Mouse (Mus musculus): ENCODE data around the gene Cpne9. TPM values are rescaled to one million over a fixed set of nuclear protein-coding genes. Genes with fewer than 3 reads are reported as not detected.

The Cpne9 gene
- polyA plus RNA-seq, 1 experiment from 2014 or later: 0.38 TPM

DNA sequence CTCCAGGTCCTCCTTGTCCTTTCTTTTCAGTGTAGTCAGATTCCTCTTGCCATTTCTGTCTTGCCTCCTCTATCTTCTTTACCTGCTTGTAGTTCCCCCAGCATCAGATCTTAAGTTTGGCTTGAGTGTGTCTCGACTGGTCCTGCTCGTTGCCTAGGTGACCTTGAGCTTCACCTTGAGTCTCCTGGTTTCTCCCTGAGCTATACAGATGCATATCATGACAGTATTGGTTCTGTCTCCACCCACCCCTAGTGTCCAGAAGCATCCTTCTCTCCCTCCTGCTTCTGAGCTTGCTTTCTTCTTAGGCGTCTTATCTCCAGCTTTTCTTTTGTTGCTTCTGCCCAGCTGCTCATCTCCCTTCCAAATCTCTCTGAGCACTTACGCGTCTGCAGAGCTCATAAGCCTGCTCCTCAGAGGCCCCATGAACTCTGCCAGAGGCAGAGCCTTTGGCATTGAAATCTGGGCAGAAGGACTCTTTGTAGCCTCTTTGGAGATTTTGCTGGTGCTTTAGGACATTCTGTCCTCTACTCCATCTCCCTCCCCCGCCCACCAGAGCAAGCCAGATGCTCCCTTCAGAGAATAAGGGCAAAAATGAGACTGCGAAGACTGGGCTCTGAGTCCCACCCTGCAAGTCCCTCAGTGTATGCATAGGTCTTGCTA is 15.0 kb upstream of the Cpne9 start:
- no peaks in the 10 kb centered on the region for H3K27me3 ChIP-seq
- no peak overlapping the region for H3K4me2 ChIP-seq (replicated peaks)
- no peak overlapping the region for H3K9ac ChIP-seq
- H3K4me1 ChIP-seq: no peaks in the 10 kb centered on the region
- H3K4me3 ChIP-seq: no peak overlapping the region
- no peak for ATAC-seq (ENCODE audit: low FRiP score, low read depth)
- WGBS: 85% methylated on average over 7 of the region's 7 CpGs
- no peaks in the 10 kb centered on the region for H3K9me3 ChIP-seq
- peaks cover 95% of the 10 kb centered on the region for H3K36me3 ChIP-seq
- no peak overlapping the region for H3K27ac ChIP-seq

DNA sequence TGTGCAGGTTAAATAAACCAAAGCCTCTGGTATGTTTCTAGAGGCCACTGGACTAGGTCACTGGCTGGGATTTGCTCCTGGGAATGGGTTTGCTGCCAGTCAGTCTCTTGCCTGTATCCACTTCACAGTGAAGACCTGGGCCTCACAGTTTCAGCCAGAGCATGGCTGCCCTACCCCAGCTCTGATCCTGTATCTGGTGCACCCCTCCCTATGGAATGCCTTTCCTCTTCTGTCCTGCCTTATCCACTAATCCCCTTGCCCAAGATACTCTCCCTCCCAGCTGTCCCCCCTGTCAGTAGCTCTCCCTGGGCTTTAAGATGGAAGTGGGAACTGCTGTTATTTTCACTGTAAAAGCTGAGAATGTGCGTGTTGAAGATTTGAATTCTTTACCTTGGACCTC is 14.1 kb upstream of the Cpne9 start:
- H3K9me3 ChIP-seq: no peaks in the 10 kb centered on the region
- H3K4me2 ChIP-seq (replicated peaks): no peak overlapping the region
- no peak overlapping the region for H3K9ac ChIP-seq
- H3K27ac ChIP-seq: no peak overlapping the region
- H3K4me1 ChIP-seq: no peaks in the 10 kb centered on the region
- H3K27me3 ChIP-seq: no peaks in the 10 kb centered on the region
- 100% methylated on average over 1 of the region's 1 CpGs for WGBS
- H3K36me3 ChIP-seq: peaks cover 95% of the 10 kb centered on the region
- no peak for ATAC-seq (ENCODE audit: low FRiP score, low read depth)
- H3K4me3 ChIP-seq: no peak overlapping the region

DNA sequence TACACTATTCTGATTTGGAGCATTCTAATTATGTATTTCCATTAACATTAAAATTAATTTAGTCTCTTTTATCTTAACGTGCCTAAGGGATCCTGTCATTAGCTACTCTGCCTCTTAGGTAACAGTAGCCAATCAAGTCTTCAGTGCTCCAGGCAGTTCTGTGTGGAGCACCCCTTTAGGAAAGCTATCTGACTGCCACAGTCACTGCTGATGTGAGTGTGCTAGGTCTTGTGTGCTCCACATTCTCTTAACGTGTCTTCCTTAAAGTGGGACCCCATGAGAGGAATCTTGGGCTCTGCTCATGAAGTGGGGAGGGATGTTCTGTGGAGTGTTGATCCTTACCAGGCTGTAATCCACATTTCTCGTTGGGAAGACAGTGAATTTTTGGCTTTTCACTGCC is 9.7 kb upstream of the Cpne9 start:
- Histone ChIP-seq H3K4me3 (no peak overlapping the region), H3K9ac (no peak overlapping the region), H3K4me1 (no peaks in the 10 kb centered on the region), H3K27ac (no peak overlapping the region), H3K9me3 (no peaks in the 10 kb centered on the region), H3K36me3 (peaks cover 99% of the 10 kb centered on the region), H3K4me2 (replicated peaks) (no peak overlapping the region), H3K27me3 (no peaks in the 10 kb centered on the region)
- ATAC-seq (ENCODE audit: low FRiP score, low read depth): no peak
- WGBS: 84% methylated on average over 3 of the region's 3 CpGs

DNA sequence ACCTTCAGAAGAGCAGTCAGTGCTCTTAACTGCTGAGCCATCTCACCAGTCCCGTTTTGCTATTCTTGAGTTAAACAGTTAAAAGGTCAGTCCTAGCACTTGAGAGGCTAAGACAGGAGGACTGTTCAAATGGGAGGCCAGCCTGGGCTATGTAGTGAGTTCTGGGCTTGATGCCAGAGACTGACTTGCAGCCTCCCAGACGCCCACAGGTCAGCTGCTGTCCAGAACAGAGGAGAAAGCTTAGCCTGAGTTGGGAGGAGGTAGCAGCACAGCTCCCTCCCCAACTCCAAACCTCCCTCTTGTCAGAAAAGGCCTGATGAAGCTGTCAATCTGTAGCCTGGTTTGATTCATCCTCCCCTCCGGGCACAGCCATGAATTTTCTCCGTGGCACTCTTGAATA is 5.3 kb upstream of the Cpne9 start:
- H3K36me3 ChIP-seq: peaks cover 92% of the 10 kb centered on the region
- peaks cover 7% of the 10 kb centered on the region for H3K27me3 ChIP-seq
- H3K9ac ChIP-seq: no peak overlapping the region
- H3K9me3 ChIP-seq: no peaks in the 10 kb centered on the region
- no peak overlapping the region for H3K4me3 ChIP-seq
- H3K4me1 ChIP-seq: no peaks in the 10 kb centered on the region
- no peak overlapping the region for H3K4me2 ChIP-seq (replicated peaks)
- WGBS: 75% methylated on average over 4 of the region's 4 CpGs
- no peak for ATAC-seq (ENCODE audit: low FRiP score, low read depth)
- H3K27ac ChIP-seq: no peak overlapping the region

DNA sequence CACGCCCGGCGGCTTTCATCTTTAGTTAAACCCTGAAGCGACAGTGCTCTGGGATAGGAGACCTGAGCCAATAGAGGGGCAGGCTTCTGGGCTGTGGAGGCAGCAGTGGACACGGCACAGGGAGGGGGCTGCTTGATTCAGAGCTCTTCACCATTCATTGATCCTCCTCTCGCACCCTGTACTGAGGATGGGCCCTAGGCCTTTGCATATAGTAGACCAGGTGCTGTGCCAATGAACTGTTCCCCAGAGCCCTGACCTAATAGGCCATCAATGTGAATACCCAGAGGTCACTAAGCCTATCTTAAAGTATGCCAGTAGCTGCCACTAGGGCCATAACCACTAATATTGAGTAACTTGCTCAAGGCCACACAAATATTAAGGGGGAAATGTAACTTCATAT is 431 bp upstream of the Cpne9 start:
- H3K36me3 ChIP-seq: peaks cover 44% of the 10 kb centered on the region
- H3K9ac ChIP-seq: no peak overlapping the region
- H3K9me3 ChIP-seq: no peaks in the 10 kb centered on the region
- WGBS: 71% methylated on average over 6 of the region's 6 CpGs
- no peak overlapping the region for H3K4me3 ChIP-seq
- peaks cover 6% of the 10 kb centered on the region for H3K4me1 ChIP-seq
- no peak for ATAC-seq (ENCODE audit: low FRiP score, low read depth)
- H3K27me3 ChIP-seq: peaks cover 44% of the 10 kb centered on the region
- no peak overlapping the region; the same call in 1 of the 2 replicates for H3K4me2 ChIP-seq (replicated peaks)
- H3K27ac ChIP-seq: no peak overlapping the region

DNA sequence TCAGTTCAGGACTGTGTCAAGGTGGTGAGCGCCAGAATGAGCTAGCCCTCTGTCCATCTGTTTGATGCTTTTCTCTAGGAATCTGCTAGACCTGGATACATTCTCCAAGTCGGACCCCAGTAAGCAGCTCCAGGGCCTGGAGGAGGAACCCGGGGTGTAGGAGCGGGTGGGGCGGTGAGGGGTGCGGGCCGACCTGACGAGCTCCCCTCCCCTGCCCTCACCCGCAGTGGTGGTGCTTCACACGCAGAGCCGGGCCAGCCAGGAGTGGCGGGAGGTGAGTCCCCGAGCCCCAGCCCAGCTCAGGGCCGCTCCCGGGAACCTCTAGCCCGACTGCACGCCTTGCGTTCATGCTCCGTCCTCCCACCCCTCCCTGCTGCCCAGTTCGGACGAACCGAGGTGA is 862 bp downstream of the Cpne9 start:
- no peak overlapping the region for H3K27ac ChIP-seq
- ATAC-seq (ENCODE audit: low FRiP score, low read depth): no peak
- peak overlapping the region; percentile 23 for H3K4me2 ChIP-seq (replicated peaks)
- 1% methylated on average over 21 of the region's 22 CpGs for WGBS
- H3K27me3 ChIP-seq: peaks cover 50% of the 10 kb centered on the region
- no peak overlapping the region for H3K9ac ChIP-seq
- peak overlapping the region; percentile 2; the same call in 1 of the 2 replicates for H3K4me3 ChIP-seq
- peaks cover 31% of the 10 kb centered on the region for H3K36me3 ChIP-seq
- no peaks in the 10 kb centered on the region for H3K9me3 ChIP-seq
- H3K4me1 ChIP-seq: peaks cover 6% of the 10 kb centered on the region

DNA sequence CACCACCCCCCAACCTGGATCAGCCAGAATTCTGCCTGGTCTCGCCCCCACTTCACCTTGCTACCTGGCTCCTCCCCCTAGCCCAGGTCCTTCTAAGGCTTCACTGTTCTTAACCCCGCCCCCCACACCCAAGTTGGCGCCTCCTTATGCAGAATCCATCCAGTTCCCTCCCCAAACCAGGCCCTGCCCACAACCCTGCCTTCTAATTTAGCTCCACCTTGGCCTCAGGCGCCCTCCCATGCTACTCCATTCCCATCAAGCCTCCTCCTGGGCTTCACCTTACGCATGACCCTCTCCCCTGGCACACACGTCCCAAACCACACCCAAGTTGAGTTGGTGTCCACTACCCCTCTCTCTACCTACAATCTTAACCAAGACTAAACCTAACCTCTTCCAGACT is 1.4 kb downstream of the Cpne9 start:
- no peak for ATAC-seq (ENCODE audit: low FRiP score, low read depth)
- peak overlapping the region; percentile 23 for H3K4me2 ChIP-seq (replicated peaks)
- no peak overlapping the region for H3K9ac ChIP-seq
- peaks cover 50% of the 10 kb centered on the region for H3K27me3 ChIP-seq
- no peak overlapping the region for H3K27ac ChIP-seq
- H3K9me3 ChIP-seq: no peaks in the 10 kb centered on the region
- peaks cover 27% of the 10 kb centered on the region for H3K36me3 ChIP-seq
- H3K4me3 ChIP-seq: 0 out of 2 replicates have a peak overlapping the region, but pooled peaks have one; percentile 2
- WGBS: 8% methylated on average over 6 of the region's 6 CpGs
- peaks cover 6% of the 10 kb centered on the region for H3K4me1 ChIP-seq

DNA sequence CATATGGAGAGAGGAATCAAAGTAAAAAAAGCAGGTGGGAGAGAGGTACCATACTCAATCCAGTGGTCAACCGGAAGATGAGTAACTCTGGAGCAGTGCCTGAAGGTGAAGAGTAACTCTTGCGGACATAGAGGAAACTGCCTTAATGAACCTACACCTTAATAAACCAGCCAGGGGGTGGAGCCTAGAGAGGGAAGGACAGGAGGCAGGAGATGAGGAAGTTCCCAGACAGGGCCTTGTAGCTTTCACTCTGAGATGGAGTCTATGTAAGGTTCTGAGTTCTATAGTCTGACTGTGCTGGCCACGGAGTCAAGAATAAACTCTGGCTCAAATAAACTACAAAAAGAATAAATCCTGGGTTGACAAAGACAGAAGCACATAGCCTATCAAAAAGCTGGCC is 2.8 kb downstream of the Cpne9 start:
- Histone ChIP-seq H3K4me1 (peaks cover 6% of the 10 kb centered on the region), H3K27me3 (peaks cover 50% of the 10 kb centered on the region), H3K4me3 (no peak overlapping the region), H3K9me3 (no peaks in the 10 kb centered on the region), H3K4me2 (replicated peaks) (no peak overlapping the region), H3K9ac (no peak overlapping the region), H3K27ac (no peak overlapping the region), H3K36me3 (peaks cover 12% of the 10 kb centered on the region)
- 68% methylated on average over 3 of the region's 3 CpGs for WGBS
- ATAC-seq (ENCODE audit: low FRiP score, low read depth): no peak

DNA sequence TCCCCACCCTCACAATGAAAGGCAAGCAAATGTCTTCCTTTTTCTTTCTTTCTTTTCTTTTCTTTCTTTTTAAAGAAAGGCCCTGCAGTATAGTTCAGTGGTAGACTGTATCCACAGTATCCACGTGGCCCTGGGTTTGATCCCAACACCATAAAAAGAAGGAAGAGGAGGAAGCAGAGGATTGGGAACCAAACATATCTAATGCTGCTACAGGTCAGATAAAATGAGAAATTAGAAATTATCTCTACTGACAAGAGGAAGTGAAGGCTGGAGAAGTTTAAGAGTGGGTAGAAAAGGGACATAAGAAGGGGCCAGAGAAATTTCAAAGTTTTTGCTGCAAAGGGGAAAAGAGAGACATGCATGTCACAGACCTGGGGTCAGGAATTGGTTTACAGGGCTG is 4.2 kb downstream of the Cpne9 start:
- ATAC-seq (ENCODE audit: low FRiP score, low read depth): no peak
- Histone ChIP-seq H3K4me3 (no peak overlapping the region), H3K27ac (no peak overlapping the region), H3K9ac (no peak overlapping the region), H3K27me3 (peaks cover 48% of the 10 kb centered on the region), H3K4me2 (replicated peaks) (no peak overlapping the region), H3K9me3 (no peaks in the 10 kb centered on the region), H3K36me3 (no peaks in the 10 kb centered on the region), H3K4me1 (peaks cover 6% of the 10 kb centered on the region)
- WGBS: 70% methylated on average over 1 of the region's 1 CpGs

DNA sequence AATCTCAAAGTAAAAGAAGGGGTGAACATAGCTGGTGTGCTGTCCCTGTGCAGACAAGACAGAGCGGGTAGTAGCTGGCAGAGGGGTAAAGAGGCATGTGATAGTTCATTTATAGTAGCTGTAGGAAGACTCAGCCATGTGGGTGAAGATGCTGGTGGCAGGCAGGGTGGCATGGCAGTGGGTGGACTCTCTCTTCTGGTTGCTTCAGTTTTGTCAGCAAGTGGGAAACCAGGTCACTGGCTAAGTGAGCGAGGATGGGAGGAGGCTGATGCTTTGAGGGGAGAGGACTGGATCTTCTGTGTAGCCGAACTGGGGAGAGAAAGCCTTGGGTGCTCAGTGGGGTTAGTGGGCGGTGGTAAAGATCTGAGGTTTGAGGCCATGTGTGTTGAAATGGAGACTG is 5.1 kb downstream of the Cpne9 start:
- Histone ChIP-seq H3K4me1 (peaks cover 4% of the 10 kb centered on the region), H3K9ac (no peak overlapping the region), H3K27me3 (peaks cover 39% of the 10 kb centered on the region), H3K9me3 (no peaks in the 10 kb centered on the region), H3K36me3 (no peaks in the 10 kb centered on the region), H3K4me2 (replicated peaks) (no peak overlapping the region), H3K4me3 (no peak overlapping the region), H3K27ac (no peak overlapping the region)
- ATAC-seq (ENCODE audit: low FRiP score, low read depth): no peak
- WGBS: 67% methylated on average over 4 of the region's 4 CpGs

DNA sequence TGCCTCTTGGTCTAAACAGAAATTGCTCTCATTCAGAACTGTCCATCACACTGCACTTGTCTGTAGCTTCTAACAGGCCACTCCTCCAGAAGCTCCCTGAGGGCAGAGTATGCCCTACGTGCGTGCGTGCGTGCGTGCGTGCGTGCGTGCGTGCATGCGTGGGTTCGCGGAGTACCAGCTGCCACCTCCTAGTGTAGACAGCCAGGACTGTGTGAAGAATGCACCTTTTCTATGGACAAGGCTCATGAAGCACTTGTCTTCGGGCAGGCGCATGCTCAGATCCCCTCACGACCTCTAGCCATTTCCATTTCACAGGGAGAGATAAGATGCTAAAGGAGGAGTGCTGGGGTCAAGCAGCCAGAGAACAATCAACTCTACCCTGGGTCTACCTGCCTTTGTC is 7.2 kb downstream of the Cpne9 start:
- Histone ChIP-seq H3K4me3 (no peak overlapping the region), H3K36me3 (no peaks in the 10 kb centered on the region), H3K4me2 (replicated peaks) (no peak overlapping the region), H3K27me3 (peaks cover 18% of the 10 kb centered on the region), H3K9ac (no peak overlapping the region), H3K4me1 (no peaks in the 10 kb centered on the region), H3K9me3 (no peaks in the 10 kb centered on the region), H3K27ac (no peak overlapping the region)
- WGBS: 89% methylated on average over 15 of the region's 15 CpGs
- ATAC-seq (ENCODE audit: low FRiP score, low read depth): no peak

DNA sequence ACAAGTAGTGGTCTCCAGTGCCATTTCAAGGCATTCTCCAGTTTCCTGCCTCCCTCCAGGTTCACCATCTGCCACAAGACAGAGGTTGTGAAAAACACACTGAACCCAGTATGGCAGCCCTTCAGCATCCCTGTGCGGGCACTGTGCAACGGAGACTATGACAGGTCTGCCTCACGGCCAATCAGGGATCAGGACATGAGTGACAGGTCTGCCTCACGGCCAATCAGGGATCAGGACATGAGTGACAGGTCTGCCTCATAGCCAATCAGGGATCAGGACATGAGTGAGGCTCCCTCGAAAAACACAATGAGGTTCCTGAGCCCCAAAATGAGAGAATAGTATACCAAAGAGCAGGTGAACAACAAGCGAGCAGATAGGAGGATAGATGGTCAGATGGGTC is 8.2 kb downstream of the Cpne9 start:
- H3K9me3 ChIP-seq: no peaks in the 10 kb centered on the region
- no peak overlapping the region for H3K27ac ChIP-seq
- no peak overlapping the region for H3K4me2 ChIP-seq (replicated peaks)
- WGBS: 72% methylated on average over 6 of the region's 6 CpGs
- ATAC-seq (ENCODE audit: low FRiP score, low read depth): no peak
- H3K4me1 ChIP-seq: no peaks in the 10 kb centered on the region
- no peak overlapping the region for H3K9ac ChIP-seq
- no peak overlapping the region for H3K4me3 ChIP-seq
- peaks cover 8% of the 10 kb centered on the region for H3K27me3 ChIP-seq
- H3K36me3 ChIP-seq: no peaks in the 10 kb centered on the region

DNA sequence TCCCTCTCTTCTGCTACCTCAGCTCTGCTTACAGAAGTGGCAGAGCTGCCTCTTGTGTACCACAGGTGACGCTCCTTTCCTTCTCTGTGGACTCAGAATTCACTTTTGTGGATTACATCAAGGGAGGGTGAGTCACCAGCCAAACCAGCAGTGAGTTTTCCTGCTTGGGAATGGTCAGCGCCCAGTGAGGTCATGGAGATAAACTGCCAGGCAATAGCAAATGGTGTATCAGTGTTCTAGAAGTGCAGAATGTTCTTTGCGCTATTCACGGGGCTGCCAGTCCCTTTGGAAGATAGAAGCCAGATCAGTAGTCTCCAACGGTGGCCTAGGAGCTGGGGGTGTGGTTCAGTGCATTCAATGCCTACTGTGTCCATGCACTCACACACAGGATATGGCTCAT is 10.8 kb downstream of the Cpne9 start:
- Histone ChIP-seq H3K9ac (no peak overlapping the region), H3K27ac (no peak overlapping the region), H3K4me3 (no peak overlapping the region), H3K9me3 (no peaks in the 10 kb centered on the region), H3K4me1 (no peaks in the 10 kb centered on the region), H3K4me2 (replicated peaks) (no peak overlapping the region), H3K36me3 (no peaks in the 10 kb centered on the region), H3K27me3 (no peaks in the 10 kb centered on the region)
- WGBS: 79% methylated on average over 5 of the region's 5 CpGs
- ATAC-seq (ENCODE audit: low FRiP score, low read depth): no peak

Measured in limb, embryonic 13.5 days (tissue).